Comparison of ENCODE assay signal across 16 mouse cellular contexts in the genomic region with DNA sequence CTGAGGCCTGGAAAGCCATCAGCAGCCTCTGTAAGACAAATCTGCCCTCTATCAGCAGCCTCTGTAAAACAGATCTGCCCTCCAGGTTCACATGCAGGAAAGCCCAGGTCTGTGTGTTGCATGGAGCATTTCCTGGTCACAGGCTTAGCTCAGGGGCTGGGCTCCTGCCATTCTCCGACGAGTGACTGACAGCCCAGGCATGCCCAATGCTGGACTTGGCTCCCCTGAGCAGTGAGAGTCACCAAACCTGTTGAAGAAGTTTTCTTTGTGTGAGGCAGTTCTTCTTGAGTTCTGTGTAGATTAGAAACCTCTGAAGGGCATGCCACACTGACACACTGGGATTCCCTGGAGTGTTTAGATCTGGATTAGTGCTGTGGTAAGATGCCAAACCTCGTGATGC. TPM values are rescaled to one million over a fixed set of nuclear protein-coding genes. Genes with fewer than 3 reads are reported as not detected.
DNase-seq lines count a peak whose midpoint lies in the region; ATAC-seq and TF ChIP-seq lines count a peak whose summit lies in the region.
"Had no signal": no experiment of that assay in that cellular context is flagged by ENCODE, and none has a peak within 500 bp of the region (broad histone marks: within the 10 kb centered on the region; RNA-seq: fewer than 3 reads in every experiment).

No protein-coding gene starts in this region.

- TF ChIP-seq CTCF in bone marrow, adult 2 months (IDR thresholded peaks at IDR 0.05; ENCODE audit: control insufficient read depth, insufficient read depth, low read length), result no peak
- no peak for TF ChIP-seq CTCF in lung, postnatal 0 days (IDR thresholded peaks at IDR 0.05)

- no peak for ATAC-seq in limb, embryonic 12.5 days (ENCODE audit: insufficient number of reproducible peaks, insufficient read depth, low FRiP score, low TSS enrichment, low read depth)
- peak; percentile 83 for ATAC-seq in intestine, embryonic 15.5 days
- ATAC-seq in lung, postnatal 0 days, result peak; percentile 82
- no peak for ATAC-seq in megakaryocyte, adult 5-6 weeks (ENCODE audit: poor library complexity, severe bottlenecking)
- no peak for ATAC-seq in megakaryocyte progenitor cell, adult 5-6 weeks (replicated peaks; ENCODE audit: poor library complexity)
- ATAC-seq: inflammation-experienced regulatory T-cells, adult 6 months had no signal

- H3K27ac ChIP-seq in limb, embryonic 12.5 days, result peak overlapping the region; percentile 12; the same call in 1 of the 2 replicates
- H3K27ac ChIP-seq in limb, embryonic 10.5 days, result no peak overlapping the region
- peak overlapping the region; percentile 45 for H3K27ac ChIP-seq in bone marrow, adult 2 months (ENCODE audit: control insufficient read depth, insufficient read depth, low read depth, low read length, poor library complexity)
- H3K27ac ChIP-seq in intestine, embryonic 15.5 days, result peak overlapping the region; percentile 60; the same call in 1 of the 2 replicates
- no peak overlapping the region for H3K27ac ChIP-seq in lung, postnatal 0 days (ENCODE audit: low read length)
- H3K27ac ChIP-seq: forebrain, embryonic 12.5 days had no signal

- no peaks in the 10 kb centered on the region for H3K4me1 ChIP-seq in limb, embryonic 12.5 days (replicated peaks)
- H3K4me1 ChIP-seq in limb, embryonic 10.5 days, result no peaks in the 10 kb centered on the region
- peaks cover 1% of the 10 kb centered on the region; the same call in 1 of the 2 replicates for H3K4me1 ChIP-seq in bone marrow, adult 2 months (ENCODE audit: control insufficient read depth, insufficient read depth, low read length)
- H3K4me1 ChIP-seq in intestine, embryonic 15.5 days (replicated peaks), result 0 out of 2 replicates have a peak, but pooled peaks cover 2% of the 10 kb centered on the region
- no peaks in the 10 kb centered on the region for H3K4me1 ChIP-seq in lung, postnatal 0 days (ENCODE audit: insufficient read depth, low read depth, low read length)
- H3K4me1 ChIP-seq: forebrain, embryonic 12.5 days had no signal

- H3K9me3 ChIP-seq in limb, embryonic 12.5 days, result no peaks in the 10 kb centered on the region
- no peaks in the 10 kb centered on the region for H3K9me3 ChIP-seq in limb, embryonic 10.5 days (replicated peaks)
- no peaks in the 10 kb centered on the region for H3K9me3 ChIP-seq in intestine, embryonic 15.5 days
- H3K9me3 ChIP-seq in lung, postnatal 0 days (ENCODE audit: low read length), result no peaks in the 10 kb centered on the region
- H3K9me3 ChIP-seq: forebrain, embryonic 12.5 days; G1E had no signal

- H3K4me2 ChIP-seq in limb, embryonic 12.5 days, result no peak overlapping the region
- no peak overlapping the region for H3K4me2 ChIP-seq in intestine, embryonic 15.5 days (replicated peaks)
- H3K4me2 ChIP-seq in lung, postnatal 0 days (replicated peaks; ENCODE audit: low read depth, low read length), result no peak overlapping the region
- H3K4me2 ChIP-seq: forebrain, embryonic 12.5 days had no signal

- no peaks in the 10 kb centered on the region for H3K36me3 ChIP-seq in limb, embryonic 12.5 days
- no peaks in the 10 kb centered on the region for H3K36me3 ChIP-seq in limb, embryonic 10.5 days
- H3K36me3 ChIP-seq in intestine, embryonic 15.5 days, result no peaks in the 10 kb centered on the region
- H3K36me3 ChIP-seq in lung, postnatal 0 days (ENCODE audit: insufficient read depth, low read length), result no peaks in the 10 kb centered on the region
- H3K36me3 ChIP-seq: forebrain, embryonic 12.5 days; G1E had no signal

- H3K9ac ChIP-seq in limb, embryonic 12.5 days (replicated peaks), result no peak overlapping the region
- no peak overlapping the region; the same call in 1 of the 2 replicates for H3K9ac ChIP-seq in intestine, embryonic 15.5 days
- no peak overlapping the region for H3K9ac ChIP-seq in lung, postnatal 0 days (replicated peaks; ENCODE audit: low read depth)
- H3K9ac ChIP-seq: forebrain, embryonic 12.5 days had no signal

- no peaks in the 10 kb centered on the region for H3K27me3 ChIP-seq in limb, embryonic 12.5 days
- H3K27me3 ChIP-seq in limb, embryonic 10.5 days (ENCODE audit: low read depth, poor library complexity, severe bottlenecking), result no peaks in the 10 kb centered on the region
- H3K27me3 ChIP-seq in intestine, embryonic 15.5 days (replicated peaks), result no peaks in the 10 kb centered on the region
- H3K27me3 ChIP-seq in lung, postnatal 0 days (replicated peaks; ENCODE audit: insufficient read depth, low read length), result no peaks in the 10 kb centered on the region
- H3K27me3 ChIP-seq: forebrain, embryonic 12.5 days had no signal

- TF ChIP-seq POLR2A in bone marrow, adult 2 months (IDR thresholded peaks at IDR 0.05; ENCODE audit: borderline replicate concordance, control insufficient read depth, low read depth, low read length), result no peak

- DNase-seq in limb, embryonic 10.5 days (ENCODE audit: low spot score), result no peak
- DNase-seq in lung, postnatal 0 days (ENCODE audit: low spot score), result peak; percentile 69
- no peak for DNase-seq in cerebellum, adult 9-11 months
- DNase-seq: adrenal gland, adult 8-10 months; cerebellum, adult 8-10 months; heart, adult 18-20 months; right cerebral cortex, adult 18-20 months had no signal

- H3K4me3 ChIP-seq in limb, embryonic 12.5 days (replicated peaks), result no peak overlapping the region
- H3K4me3 ChIP-seq in limb, embryonic 10.5 days, result no peak overlapping the region
- H3K4me3 ChIP-seq in bone marrow, adult 2 months (replicated peaks; ENCODE audit: control insufficient read depth, low read depth, low read length), result no peak overlapping the region
- no peak overlapping the region for H3K4me3 ChIP-seq in intestine, embryonic 15.5 days (replicated peaks)
- no peak overlapping the region for H3K4me3 ChIP-seq in lung, postnatal 0 days (ENCODE audit: low read depth, low read length)
- H3K4me3 ChIP-seq: forebrain, embryonic 12.5 days; myocyte had no signal

- WGBS in limb, embryonic 12.5 days, result 51% methylated on average over 3 of the region's 3 CpGs
- 58% methylated on average over 3 of the region's 3 CpGs for WGBS in limb, embryonic 10.5 days
- WGBS in bone marrow, adult 2 months, result 45% methylated on average over 3 of the region's 3 CpGs
- WGBS in intestine, embryonic 15.5 days, result 39% methylated on average over 3 of the region's 3 CpGs
- WGBS in lung, postnatal 0 days, result 43% methylated on average over 3 of the region's 3 CpGs

- no peak for TF ChIP-seq EP300 in lung, postnatal 0 days (IDR thresholded peaks at IDR 0.05)

RNA-seq across cellular contexts. Expression of gene Wipi1, which starts 57.3 kb away (rescaled TPM):
- 40.6 and 41.0 TPM in 2 replicates for polyA plus RNA-seq in limb, embryonic 12.5 days (2016; fragmentation: Nextera tagmentation; extraction: Ambion mirVana)
- polyA plus RNA-seq in limb, embryonic 10.5 days (2016; fragmentation: Nextera tagmentation; extraction: Ambion mirVana), result 33.3 and 42.3 TPM in 2 replicates
- polyA plus RNA-seq in bone marrow, adult 2 months (2011; ENCODE audit: insufficient read depth, insufficient read length, low replicate concordance, missing spikeins), result 13.3 and 18.3 TPM in 2 replicates
- 27.4 and 30.4 TPM in 2 replicates for polyA plus RNA-seq in intestine, embryonic 15.5 days (2015; fragmentation: Nextera tagmentation; extraction: Ambion mirVana)
- 51.4 and 65.1 TPM in 2 replicates for polyA plus RNA-seq in lung, postnatal 0 days (2015; fragmentation: Nextera tagmentation; extraction: Ambion mirVana)
- total RNA-seq in megakaryocyte, adult 5-6 weeks (2015), result 13.8 and 14.2 TPM in 2 replicates
- total RNA-seq in megakaryocyte, adult 5-6 weeks (2017), result 7.6 and 10.0 TPM in 2 replicates
- total RNA-seq in megakaryocyte progenitor cell, adult 5-6 weeks (2015), result 7.4 and 8.8 TPM in 2 replicates
- total RNA-seq in megakaryocyte progenitor cell, adult 5-6 weeks (2017), result 6.4 and 6.9 TPM in 2 replicates

Comparison
In these comparisons a context has a peak if more than half of its experiments do, and no peak if none do; other contexts are left out.
1. H3K27ac ChIP-seq: peak in limb, embryonic 12.5 days (single experiment), bone marrow, adult 2 months (single experiment) and intestine, embryonic 15.5 days (single experiment); none in limb, embryonic 10.5 days (single experiment) and lung, postnatal 0 days (single experiment).
2. ATAC-seq: peak in intestine, embryonic 15.5 days (single experiment) and lung, postnatal 0 days (single experiment); none in limb, embryonic 12.5 days (single experiment), megakaryocyte, adult 5-6 weeks (single experiment) and megakaryocyte progenitor cell, adult 5-6 weeks (single experiment).